Mouse (Mus musculus) thymus, postnatal 14 days (tissue): Measurements from ENCODE around the gene Kif21a.

ENCODE experiments used
- DNase-seq: peaks from one replicate; pipeline ENCODE4 v3.0.0; 2021

Kif21a gene

DNA sequence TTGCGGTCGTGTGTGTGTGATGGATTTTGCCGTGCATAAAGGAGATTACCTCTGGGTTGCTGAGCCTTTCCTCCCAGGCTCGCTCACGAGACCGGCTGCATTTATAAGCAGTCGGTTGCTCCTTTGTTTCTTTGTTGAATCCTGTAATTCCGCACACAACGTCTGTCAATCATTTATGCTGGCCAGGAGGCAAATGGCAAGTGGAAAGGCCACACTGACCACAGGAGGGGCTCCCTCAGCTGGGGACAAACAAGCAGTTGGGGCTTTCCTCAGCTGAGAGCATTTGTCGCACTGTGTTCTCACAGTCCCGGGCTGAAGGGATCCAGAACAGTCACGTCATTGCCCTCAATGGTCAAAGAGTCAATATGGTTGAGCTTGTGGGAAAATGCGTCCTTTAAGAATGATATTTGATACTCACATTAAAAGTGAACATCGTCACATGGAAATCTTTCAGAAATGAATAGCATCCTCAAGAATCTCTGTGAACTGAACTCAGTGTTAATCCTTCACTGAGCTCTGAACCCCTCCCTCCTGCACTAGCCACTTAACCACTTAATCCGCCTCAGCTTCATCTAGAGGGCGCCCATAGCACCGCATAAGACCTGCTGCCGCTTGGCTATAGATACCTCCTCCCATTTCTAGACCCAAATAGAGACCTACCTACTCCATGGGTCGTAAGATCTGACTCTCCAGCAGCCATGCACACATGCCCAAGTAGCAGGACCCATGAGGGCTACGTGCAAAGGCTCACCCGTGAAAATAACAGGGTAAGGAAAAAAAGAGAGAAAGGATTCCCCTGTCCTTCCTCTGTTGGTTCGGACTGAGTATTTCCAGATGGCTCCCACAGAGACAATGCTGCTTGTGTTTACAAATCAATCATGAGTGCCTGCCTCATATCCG, 32.2 kb downstream of the Kif21a start:
- DNase-seq = no peak

DNA sequence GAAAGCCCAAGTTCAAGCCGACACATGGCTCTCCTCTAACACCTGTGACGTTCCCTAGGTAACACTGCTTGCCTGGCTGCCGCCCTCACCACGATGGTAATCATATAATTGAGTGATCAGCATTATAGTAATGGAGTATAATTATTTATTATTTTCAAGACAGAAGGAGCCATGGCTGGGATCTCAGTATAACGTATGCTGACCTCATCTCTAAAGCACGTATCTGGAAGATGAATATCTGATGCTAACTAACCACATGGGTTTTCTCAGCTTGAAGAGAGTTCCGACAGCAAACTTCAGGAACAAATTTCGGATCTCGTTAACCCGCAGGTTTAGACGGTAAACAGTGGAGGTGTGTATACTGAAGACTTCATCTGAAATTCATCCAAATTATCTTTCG, 33.4 kb downstream of the Kif21a start:
- no peak for DNase-seq

DNA sequence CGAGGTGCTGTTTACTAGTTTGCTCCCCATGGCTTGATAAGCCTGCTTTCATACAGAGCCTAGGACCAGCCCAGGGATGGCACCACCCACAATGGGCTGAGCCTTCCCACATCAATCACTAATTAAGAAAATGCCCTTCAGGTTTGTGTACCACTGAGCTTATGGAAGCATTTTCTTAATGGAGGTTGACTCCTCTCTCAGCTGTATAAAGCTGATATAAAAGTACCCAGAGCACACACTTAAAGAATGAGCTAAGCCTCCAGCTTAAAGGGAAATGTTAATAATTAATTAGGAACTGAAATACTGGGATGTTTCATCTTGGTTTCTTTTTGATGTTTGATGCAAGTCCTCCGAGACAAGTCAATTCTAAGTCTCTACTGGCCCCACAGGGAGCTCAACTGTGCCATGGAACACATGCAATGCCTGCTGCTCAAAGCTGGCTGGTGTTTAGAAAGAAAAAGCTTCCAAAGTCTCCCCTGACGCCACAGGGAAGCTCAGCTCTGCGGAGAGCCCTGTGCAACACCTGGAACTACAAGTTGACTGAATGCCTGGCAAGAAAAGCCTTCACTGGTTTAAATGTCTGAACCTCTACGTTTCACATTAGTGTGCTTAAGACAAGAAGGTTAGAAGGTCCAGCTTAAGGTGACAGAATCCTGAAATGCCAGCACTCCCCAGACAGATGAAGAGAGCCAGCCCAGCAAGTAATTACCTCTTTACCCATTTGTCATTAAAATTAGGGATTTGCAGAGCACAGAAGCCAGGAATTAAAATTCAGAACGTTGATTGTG, 36.8 kb downstream of the Kif21a start:
- no peak for DNase-seq

DNA sequence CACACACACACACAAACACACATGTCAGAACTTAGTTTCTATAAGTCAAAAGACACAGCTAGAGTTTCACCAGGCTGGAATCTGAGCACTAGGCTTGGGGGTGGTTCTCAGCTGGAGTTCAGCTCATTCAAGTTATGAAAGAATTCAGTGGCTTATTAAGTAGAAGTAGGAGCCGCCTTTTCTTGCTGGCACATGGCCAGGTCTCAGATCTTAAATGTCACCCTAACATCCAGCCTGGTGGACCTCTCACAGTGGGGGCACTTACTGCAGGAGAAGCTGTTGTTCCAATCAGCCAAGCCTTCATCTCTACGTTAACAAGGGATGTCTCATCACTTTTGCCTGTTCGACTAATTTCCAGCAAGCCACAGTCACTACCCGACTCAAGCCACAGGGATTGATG, 39.5 kb downstream of the Kif21a start:
- no peak for DNase-seq

DNA sequence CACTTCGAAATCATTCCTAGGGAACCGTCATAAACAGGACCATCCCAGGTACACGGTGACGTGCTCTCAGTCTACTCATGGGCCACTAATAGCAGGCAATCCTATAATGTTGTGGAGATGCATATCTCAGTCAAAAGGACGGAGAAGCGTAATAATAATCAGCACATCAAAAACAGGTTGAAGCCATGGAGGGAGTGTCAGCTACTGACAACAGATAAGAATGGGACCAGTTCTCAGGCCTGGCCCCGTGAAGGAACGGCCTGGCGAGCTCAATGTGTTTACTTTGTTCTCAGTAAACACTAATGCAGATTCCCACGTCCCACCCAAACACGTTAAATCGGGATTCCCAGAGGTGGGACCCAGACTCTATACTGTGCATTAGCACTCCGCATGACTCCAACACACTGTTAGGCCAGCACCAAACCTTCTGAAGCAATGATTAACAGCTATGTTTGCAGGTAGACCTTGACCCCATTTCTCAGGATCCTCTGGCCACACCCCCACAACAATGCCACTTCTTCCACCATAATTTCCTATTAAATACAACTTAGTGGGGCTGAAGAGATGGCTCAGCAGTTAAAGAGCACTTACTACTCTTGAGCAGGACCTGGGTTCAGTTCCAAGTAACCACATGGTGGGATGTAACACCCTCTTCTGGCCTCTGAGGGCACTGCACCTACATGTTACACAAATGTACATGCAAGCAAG, 42.5 kb downstream of the Kif21a start:
- DNase-seq = no peak

DNA sequence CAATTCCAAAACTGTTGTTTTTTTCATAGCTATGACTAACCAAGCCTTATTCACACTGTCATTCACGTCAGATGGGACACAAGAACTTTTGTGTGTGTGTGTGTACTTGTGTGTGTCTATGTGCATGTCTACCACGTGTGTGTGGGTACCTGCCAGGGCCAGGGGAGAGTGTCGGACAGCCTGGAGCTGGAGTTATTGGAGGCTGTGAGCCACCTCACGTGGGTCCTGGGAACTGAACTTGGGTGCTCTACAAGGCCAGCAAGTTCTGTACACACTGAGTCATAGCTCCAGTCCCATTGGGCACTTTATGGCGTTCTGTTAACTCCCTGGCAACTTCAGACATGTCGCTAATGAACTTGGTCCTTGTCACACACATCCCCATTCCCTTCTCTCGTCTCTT, 45.0 kb downstream of the Kif21a start:
- no peak for DNase-seq

DNA sequence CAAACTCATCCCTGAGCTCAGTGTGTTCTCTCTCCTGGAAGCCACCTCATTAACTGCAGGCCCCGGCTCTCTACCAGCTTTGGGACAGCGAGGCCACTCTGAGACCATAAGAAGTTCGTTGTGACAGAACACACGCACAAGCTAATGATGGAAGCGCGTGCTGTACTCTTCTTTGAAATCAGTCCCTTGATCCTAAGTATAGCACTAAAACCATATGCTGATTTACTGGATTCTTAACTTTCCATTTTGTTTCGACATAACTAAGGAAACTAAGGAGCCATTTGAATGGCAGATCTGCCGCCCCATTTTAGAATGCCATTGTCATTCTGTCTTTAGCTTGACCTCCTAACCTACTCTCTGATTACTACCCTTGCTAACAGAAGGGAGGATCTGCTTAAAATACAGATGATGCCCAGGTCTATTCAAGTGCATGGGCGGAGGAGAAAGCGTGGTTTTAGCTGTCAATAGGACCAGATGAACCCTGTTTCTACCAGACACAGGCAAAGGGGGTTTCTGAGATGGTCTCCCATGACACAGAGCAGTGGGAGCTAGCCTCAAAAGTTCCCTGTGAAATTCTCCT, 48.6 kb downstream of the Kif21a start:
- no peak for DNase-seq

DNA sequence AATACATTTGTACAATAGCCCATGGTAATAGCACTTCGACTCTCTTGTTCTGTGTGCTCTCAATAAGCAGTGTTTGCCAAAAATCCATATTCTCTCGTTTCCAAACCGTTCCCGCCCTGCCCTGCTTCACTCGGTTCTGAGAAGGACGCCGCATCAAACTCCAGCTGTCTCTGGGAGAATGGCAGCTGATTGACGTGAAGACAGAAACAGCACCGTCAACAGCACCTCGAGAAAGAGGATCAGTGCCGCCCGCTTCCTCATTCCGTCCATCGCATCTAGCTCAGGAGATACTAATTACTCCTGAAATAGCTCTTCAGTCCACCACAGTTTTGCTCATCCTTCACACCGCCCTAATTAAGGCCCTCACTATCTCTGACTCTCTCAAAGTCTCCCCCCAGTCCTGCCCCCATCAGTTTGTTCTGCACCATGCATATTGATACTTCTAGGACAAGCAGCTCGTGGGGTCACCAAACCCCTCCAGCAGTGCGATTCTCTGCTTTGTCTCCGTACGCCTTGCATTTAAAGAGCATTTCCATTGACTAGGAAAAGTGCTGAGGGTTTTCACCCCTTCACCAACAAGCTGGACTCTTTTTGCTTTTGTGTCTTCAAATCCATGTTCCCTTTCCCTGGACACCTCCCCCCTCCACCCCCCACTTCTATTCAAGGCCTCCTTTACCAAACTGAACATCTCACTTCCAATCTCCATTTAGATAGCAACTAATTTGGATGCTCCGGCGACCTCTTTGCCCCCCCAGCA, 49.3 kb downstream of the Kif21a start:
- no peak for DNase-seq

DNA sequence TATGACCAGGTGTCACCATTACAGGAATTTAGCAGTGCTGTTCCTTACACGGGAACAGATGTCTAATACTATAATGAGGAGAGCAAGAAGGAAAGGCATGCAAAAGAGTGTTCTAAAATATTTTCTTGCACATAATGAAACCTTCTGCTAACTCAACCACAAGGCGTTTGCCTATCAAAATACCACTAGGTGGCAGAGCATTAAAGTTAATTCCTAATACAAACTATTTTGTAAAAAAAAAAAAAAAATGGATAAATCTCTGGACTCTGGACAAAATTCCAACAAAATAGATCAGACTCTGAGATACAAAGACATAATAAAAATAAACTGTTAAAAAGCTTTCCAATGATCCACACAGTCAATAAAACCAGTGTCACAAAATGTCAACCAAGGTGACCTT, 56.9 kb downstream of the Kif21a start:
- DNase-seq = no peak

DNA sequence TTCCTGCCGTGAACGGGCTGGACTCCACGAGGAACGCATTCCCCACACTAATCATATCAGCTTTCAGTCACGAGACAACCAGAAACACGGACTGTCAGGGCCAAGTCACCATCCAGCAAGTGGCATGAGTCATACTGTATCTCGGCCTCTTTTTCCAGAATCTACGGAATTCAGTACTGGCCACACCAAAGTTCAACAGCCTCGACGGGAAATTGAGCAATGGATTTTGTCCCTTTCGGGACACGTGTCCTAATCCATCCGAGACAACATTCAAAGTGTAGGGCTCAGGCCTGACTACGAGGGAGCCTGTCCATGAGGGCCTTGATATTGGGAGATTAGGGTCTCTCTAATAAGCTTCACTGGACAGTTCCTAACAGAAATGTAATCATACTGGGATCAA, 57.4 kb downstream of the Kif21a start:
- no peak for DNase-seq

DNA sequence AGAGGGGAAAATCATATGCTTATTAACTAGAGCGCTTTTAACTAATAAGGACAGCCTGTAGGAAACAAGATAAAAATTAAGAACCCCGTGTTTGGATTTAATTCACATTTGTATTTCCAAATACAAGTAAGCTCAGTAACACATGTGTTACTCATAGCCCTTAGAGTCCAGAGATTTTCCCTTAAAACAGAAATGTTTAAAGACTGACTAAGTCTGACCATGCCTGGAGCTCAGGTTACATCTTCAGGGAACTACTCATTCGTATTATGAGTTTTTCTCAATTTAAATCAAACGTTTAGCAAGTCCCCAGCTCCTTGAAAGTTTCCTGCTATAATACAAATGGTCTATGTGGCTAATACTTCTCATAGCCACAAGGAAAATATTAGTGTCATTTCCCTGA, 57.9 kb downstream of the Kif21a start:
- DNase-seq = no peak

DNA sequence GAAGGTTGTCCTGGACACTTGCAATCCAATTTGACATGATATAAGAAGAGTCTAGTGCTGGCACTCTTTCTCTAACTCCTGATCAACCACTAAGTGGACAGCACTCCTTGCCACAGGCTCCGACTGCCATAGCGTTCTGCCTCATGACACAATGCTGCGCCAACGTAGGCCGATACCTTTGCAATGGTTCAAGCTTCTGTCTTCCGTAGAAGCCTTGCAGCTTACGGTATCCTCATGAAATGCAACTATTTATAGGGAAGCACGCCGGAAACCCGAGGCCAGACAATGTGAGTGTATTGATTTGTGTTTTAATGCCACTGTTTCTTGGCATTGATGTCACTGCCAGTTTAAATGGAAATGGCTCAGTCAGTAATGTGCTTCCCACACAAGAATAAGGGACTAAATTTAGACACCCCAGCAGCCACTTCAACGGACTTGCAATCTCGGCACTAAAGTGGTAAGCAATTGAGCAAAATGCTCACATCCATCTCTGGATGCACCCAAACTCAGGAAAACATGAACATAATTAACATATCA, 62.0 kb downstream of the Kif21a start:
- no peak for DNase-seq

DNA sequence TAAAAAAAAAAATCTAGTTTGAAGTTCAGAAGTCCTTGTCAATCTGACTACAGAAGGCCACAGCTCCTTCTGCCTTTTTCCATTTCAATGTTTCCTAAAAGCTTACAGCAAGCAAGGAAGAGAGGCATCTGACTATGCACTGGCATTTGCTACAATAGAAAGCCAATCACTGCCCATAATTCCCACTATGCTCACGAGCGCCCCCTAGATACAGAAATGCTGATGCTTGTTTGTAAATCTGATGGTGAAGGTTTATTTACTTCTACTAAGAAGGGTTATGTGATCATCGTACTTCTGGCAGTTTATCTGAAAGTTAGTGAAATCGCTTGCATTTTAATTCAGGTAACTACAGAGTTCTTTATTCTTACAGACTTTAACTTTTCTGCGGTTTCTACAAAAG, 73.8 kb downstream of the Kif21a start:
- DNase-seq = no peak

DNA sequence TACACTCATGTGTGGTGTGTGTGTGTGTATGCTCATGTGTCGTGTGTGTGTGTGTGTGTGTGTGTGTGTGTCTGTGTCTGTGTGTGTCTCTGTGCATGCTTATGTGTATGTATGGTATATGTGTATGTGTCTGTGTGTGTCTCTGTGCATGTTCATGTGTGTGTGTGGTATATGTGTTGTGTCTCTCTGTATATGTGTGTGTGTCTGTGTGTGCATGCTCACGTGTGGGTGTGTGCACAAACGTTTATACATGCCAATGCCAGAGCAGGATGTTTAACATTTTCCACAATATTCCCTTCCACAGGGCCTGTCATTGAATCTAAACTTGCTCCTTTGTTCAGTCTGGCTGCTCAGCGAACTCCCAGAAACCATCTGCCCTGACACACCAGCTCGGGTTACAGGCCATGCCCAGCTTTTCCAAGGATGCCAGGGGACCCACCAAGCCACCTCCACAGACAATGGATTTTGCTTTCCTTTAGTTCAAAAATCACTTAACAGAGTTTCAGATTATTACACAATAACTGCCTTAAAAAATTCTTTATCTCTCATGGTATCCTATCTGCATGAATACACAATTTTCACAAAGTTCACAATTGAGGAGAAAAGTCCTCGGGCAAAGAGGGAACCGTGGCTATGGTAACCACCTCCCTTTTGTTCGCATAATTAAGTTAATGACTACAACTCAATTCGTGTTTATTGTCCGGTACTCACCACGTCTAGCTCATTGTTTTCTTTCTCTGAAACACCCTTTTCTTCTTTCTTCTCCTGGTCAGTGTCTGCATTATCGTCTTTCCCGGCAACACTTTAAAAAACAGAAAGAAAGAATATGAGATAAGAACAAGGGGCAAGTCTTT, 77.6 kb downstream of the Kif21a start:
- no peak for DNase-seq

DNA sequence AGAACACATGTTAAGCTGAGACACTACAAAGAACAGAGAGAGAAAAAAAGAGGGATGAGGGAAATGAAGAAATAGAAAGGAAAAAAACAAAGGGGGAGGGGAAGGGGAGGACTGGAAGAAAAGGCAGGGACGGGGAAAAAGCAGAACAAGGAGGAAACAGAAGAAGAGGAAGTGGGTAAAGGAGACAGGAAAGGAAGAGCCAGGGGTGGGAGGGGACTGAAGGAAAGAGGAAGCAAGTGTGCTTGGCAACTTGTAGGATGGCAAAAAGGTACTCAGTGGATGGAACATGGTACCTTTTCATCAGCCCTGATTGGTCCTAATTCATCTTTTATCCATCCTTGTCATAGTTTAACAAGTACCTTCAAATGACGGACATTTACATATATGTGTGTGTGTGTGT, 86.4 kb downstream of the Kif21a start:
- DNase-seq = no peak

DNA sequence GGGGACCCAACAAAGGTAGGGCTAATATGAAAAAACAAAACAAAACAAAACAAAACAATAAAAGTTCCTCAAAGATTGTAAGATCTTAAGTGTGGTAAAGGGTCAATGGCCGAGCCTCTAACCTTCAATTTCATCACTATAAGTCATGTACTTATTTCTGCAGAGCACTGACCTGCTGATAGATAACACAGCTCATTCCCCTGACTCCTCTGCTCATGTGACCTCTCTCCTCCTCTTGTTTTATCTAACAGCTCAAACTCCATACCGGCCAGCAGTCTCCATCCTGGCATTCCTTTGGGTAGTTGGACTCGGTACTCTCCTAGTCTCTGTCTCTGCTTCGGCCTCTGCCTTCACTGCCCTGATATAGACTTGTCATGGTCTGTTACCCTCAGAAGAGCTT, 87.2 kb downstream of the Kif21a start:
- no peak for DNase-seq

DNA sequence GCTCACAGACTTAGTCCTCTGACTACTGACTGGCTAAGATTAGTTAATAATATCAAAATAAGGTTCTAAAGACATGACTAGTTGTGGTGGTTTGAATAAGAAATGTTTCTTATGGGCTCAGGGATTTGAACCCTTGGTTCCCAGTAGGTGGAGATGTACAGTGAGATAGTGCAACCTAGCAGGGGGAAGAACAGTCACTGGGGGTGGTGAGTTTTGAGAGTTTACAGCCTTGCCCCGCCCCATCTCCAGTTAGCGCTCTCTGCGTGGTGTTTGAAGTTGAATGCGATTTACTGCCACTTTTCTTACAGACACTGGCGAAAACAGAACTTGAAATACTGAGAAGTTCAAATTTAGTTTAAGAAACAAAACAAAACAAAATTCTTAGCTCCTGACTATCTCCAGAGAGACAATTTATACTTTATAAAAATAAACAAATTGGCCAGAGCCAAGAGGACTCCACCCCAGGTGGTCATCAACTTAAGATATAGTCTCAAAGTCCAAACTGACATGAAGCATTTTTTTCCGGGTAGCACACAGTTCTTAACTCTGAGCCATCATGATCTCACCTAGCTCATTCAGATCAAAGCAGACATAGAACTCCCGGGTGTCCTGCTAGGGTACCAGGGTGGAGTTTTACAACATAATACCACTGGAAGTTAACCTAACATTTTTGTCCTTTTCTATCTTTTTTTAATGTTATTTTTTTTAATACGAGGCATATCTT, 88.8 kb downstream of the Kif21a start:
- no peak for DNase-seq

DNA sequence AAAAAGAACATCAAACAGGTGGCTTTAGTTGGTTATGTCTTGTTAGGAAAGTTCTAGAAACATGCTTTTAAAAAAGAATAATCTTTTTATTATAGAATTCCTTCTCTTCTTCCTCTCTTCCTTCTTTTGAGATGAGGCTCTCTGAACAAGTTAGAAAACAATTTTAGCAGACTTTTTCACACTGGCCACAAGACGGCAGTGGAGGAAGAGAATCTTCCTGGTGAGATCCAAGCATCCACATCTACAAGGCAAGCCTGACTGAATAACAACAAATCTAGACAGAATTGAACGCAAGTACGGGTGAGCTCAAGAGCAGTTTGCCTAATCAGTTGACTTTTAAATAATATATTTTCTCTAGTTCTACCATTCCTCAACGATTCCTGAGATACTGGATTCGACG, 98.4 kb downstream of the Kif21a start:
- no peak for DNase-seq

DNA sequence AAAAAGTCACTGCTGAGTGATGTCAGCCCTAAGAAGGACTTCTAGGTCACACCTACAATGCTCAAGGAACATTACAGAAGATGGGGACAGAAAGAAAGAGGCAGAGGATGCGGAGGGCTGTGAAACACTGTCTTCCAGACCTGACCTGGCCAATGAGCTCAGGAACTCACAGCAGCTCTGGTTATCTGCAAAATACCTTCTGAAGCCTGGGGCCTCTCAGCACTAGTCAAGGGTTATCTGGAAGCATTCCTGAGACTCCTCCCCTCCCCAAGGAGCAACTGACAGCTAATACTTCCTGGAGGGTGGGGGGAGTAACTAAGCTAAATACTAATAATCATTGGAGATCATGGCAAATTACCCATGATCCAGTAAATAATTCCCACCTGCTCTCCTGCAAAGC, 111.3 kb downstream of the Kif21a start:
- DNase-seq = no peak

DNA sequence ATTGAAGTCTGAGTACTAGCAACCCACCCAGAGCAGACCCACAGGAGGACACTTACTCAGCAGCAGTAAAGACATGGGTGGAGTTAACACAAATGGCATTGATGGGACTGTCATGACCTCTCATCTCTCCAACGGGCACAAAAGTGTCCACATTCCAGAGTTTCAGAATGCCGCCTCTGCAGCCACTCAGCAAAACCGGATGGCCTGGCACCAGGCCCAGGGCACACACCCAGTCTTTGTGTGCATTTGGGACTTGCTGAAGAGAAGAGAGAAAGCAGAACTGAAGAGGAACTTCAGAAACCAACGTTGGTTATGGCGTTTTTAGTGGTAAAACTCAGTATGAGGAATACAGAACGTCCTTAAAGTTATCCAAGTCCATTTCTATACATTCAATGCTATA, 114.2 kb downstream of the Kif21a start:
- DNase-seq = no peak

DNA sequence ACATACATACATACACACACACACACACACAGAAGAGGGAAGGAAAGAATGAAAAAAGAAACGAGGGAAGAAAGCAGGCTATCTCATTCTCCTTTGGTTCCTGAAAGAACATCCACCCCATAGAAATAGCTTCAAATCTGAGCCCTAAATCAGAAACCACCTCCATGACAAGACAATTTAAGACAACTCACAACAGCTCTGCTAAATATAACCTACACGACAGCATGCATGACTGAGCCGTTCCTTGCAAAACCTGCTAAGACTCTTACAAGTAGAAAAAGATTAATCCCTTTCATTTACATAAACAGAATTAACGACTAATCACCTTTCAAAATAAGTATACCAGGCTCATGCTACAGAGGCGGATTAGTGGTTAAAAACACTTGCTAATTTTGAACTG, 118.3 kb downstream of the Kif21a start:
- DNase-seq = no peak
